Mouse (Mus musculus) ovary, postnatal 14 days (tissue): ENCODE data around the gene Dnajb5.
A peak's percentile ranks its signal among the peaks of the same experiment; 100 is the strongest.
"Not testable (repeated sequence)": the region's sequence is repeated elsewhere in the genome, so short reads cannot be mapped to it uniquely, and the experiment has no call there.

ENCODE experiments used
- DNase-seq: peaks from one replicate; pipeline ENCODE4 v3.0.0; 2022; ENCODE audit warnings: low spot score

The Dnajb5 gene

GRCm38 (mm10) chr4:42972952-42973351, 23.3 kb downstream of the Dnajb5 start:
- no peak for DNase-seq

GRCm38 (mm10) chr4:42973868-42974267, 24.3 kb downstream of the Dnajb5 start:
- no peak for DNase-seq

- DNase-seq: no peak
These were observed 28.4 kb downstream of the Dnajb5 start for GRCm38 (mm10) chr4:42978062-42978461.

- DNase-seq: not testable (repeated sequence)
These were observed 30.9 kb downstream of the Dnajb5 start for GRCm38 (mm10) chr4:42980467-42980866.

- DNase-seq: no peak
These were observed 38.7 kb downstream of the Dnajb5 start for GRCm38 (mm10) chr4:42988296-42988695.

GRCm38 (mm10) chr4:42998022-42998421, 48.4 kb downstream of the Dnajb5 start:
- no peak for DNase-seq

GRCm38 (mm10) chr4:42999451-43000140, 50.0 kb downstream of the Dnajb5 start:
- peak; percentile 60 for DNase-seq

- DNase-seq: peak; percentile 98
These were observed 50.8 kb downstream of the Dnajb5 start, which contains the start of gene Vcp for GRCm38 (mm10) chr4:43000141-43000986. Gene Vcp (minus strand): TSS chr4:43000507.

GRCm38 (mm10) chr4:43001272-43001671, 51.7 kb downstream of the Dnajb5 start:
- no peak for DNase-seq

- no peak for DNase-seq
These were observed 53.3 kb downstream of the Dnajb5 start for GRCm38 (mm10) chr4:43002756-43003439.

GRCm38 (mm10) chr4:43004951-43005350, 55.3 kb downstream of the Dnajb5 start:
- DNase-seq: no peak

- DNase-seq: no peak
These were observed 56.2 kb downstream of the Dnajb5 start for GRCm38 (mm10) chr4:43005765-43006164.
